Mouse (Mus musculus) neutrophil, adult 65 days (primary cell): ENCODE results near the gene Trabd. TPM values are rescaled to one million over a fixed set of nuclear protein-coding genes. Genes with fewer than 3 reads are reported as not detected.

Experiments used
- total RNA-seq: library from RNA; stranded (reverse); gene quantifications from 2 replicates; pipeline ENCODE4 v1.2.4, GENCODE M21; 2023

Gene Trabd
- 41.2 and 61.2 TPM in 2 replicates for total RNA-seq

GRCm38 (mm10) chr15:89074613-89075477 is at the start of gene Trabd:
Gene Trabd (plus strand): TSS chr15:89075124.

GRCm38 (mm10) chr15:89059161-89059931 is 15.6 kb upstream of the Trabd start, which contains the start of gene Panx2:
Gene Panx2 (plus strand): TSS chr15:89059734.

GRCm38 (mm10) chr15:89088607-89089247 is 13.8 kb downstream of the Trabd start, which contains the start of gene Selenoo:
Gene Selenoo (plus strand): TSS chr15:89089084.

GRCm38 (mm10) chr15:89122649-89123366 is 47.9 kb downstream of the Trabd start, which contains the start of gene Tubgcp6:
Gene Tubgcp6 (minus strand): TSS chr15:89123112.

GRCm38 (mm10) chr15:89128382-89129350 is 53.7 kb downstream of the Trabd start, which contains the start of gene Hdac10:
Gene Hdac10 (minus strand): TSS chr15:89128700.

Other genes starting within 250 kb of the Trabd start
- gene Pim3, start 212.9 kb upstream of the Trabd start, total RNA-seq, result 36.8 and 41.5 TPM in 2 replicates
- not detected in 2 replicates for gene Ttll8, start 120.7 kb upstream of the Trabd start, total RNA-seq
- not detected in 2 replicates for gene Mlc1, start 96.1 kb upstream of the Trabd start, total RNA-seq
- not detected in 2 replicates for gene Mov10l1, start 92.2 kb upstream of the Trabd start, total RNA-seq
- not detected in 2 replicates for gene Panx2, start 15.4 kb upstream of the Trabd start, total RNA-seq
- gene Selenoo, start 14.0 kb downstream of the Trabd start, total RNA-seq, result 17.9 and 19.1 TPM in 2 replicates
- 18.3 and 20.1 TPM in 2 replicates for gene Tubgcp6, start 48.0 kb downstream of the Trabd start, total RNA-seq
- 6.7 and 8.6 TPM in 2 replicates for gene Hdac10, start 53.6 kb downstream of the Trabd start, total RNA-seq
- gene Mapk12, start 65.6 kb downstream of the Trabd start, total RNA-seq, result 0.95 TPM in 1 of 2 replicates, not detected in the other
- 0.32 TPM in 1 of 2 replicates, not detected in the other for gene Mapk11, start 74.5 kb downstream of the Trabd start, total RNA-seq
- gene Plxnb2, start 105.7 kb downstream of the Trabd start, total RNA-seq, result 47.8 and 51.8 TPM in 2 replicates
- gene Dennd6b, start 121.4 kb downstream of the Trabd start, total RNA-seq, result 1.6 and 2.4 TPM in 2 replicates
- 23.7 and 23.8 TPM in 2 replicates for gene Ppp6r2, start 136.4 kb downstream of the Trabd start, total RNA-seq
- gene Sbf1, start 240.2 kb downstream of the Trabd start, total RNA-seq, result 106 and 168 TPM in 2 replicates
- gene Adm2, start 247.6 kb downstream of the Trabd start, total RNA-seq, result not detected in 2 replicates